Mouse (Mus musculus) spleen, adult 2 months (tissue): Measurements from ENCODE around the gene Car5a.

Source experiments
- CTCF ChIP-seq: fragments of 200-500 bp; IDR thresholded peaks from 2 replicates; pipeline ENCODE4 v1.5.1; 2011; ENCODE audit warnings: mild to moderate bottlenecking, inconsistent platforms; ENCODE audit not compliant: insufficient read depth, insufficient read length, insufficient replicate concordance; ENCODE audit errors: extremely low read depth
- POLR2A ChIP-seq: fragments of 200-500 bp; IDR thresholded peaks from 2 replicates; pipeline ENCODE4 v1.6.1; 2011; ENCODE audit warnings: low read depth, low read length, inconsistent platforms

DNA sequence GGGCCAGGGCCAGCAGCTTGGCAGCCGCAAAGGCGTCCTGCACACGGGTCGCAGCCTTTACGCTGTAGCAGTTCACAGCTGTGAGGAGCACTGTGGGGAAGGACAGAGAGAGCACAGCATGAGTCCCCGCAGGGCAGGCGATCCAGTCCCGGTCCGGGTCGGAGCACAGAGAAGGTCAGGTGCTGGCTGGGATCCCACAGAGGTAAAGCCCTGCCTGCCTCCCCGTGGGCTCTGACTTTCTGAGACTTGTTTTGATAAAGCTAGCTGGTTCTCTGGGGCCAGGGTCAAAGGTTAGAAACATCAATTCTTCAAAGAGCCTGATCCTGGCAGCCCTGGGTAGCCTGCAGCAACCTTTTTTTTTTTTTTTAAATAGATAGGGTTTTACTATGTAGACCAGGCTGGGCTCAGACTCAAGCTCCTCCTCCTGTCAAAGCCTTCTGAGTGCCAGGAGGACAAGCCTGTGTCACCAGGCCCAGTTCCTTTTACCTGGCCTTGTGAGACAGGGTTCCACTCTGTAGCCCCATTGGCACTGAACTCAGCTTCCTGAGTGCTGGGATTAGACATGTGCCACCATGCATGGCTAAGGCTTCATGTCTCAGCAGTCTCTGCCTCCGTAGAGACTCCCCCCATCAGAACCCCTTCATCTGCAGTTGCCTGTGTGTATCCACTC is 48.1 kb downstream of the Car5a start:
- TF ChIP-seq CTCF (no peak), POLR2A (no peak)
